Mouse (Mus musculus): ENCODE measurements at regions not wholly inside any gene's neighbourhood (a gene's known extent, or its start where the extent isn't known, plus 50 kb on each side); places are given as distances from the start of the nearest gene placed in this dataset.

GRCm38 (mm10) chr10:9053371-9053770, 167.5 kb upstream of the Sash1 start:
- TF ChIP-seq CTCF (IDR thresholded peaks at IDR 0.05; ENCODE audit: insufficient read depth, low read length), result no peak
- TF ChIP-seq POLR2A (IDR thresholded peaks at IDR 0.05; ENCODE audit: borderline replicate concordance, extremely low read depth, low read depth, low read length), result no peak
